Mouse (Mus musculus): ENCODE data around the gene Ccdc194. TPM values are rescaled to one million over a fixed set of nuclear protein-coding genes. Genes with fewer than 3 reads are reported as not detected.
A peak's percentile ranks its signal among the peaks of the same experiment; 100 is the strongest.

The Ccdc194 gene
- total and polyA plus RNA-seq, 3 experiments: 0.10 TPM; not detected in 2

DNA sequence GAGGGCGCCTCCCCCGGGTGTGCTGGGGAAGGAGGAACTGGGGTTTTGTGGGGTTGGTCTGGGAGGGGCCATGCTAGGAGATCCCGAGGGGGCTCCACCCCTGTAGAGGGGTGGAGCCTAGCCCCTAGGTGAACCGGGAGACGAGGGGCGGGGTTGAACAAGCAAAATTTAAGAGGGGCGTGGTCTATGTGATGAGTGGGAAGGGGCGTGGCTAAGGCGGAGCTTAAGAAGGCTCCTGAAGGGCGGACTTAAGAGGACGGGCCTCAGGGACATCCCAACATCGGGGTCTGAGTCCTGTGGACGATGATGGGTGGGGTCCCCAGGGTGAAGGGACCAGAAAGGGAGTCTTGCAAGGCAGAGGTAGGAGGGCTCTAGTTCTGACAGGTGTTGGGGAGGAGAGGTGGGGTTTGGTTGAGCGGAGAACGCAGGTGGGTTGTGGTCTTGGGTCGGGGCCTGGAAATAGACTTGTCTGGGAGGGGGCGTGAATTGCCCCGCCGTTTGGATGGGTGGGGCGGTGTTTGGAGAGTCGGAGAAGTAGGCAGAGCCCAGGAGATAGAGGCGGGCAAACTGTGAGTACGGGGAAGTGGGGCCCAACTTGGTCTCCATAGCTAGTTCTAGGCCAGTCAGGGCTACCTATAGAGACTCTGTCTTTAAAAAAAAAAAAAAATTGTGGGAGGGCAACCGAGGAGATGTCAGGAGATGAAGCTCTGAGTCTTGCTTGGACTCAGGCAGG lies 33.6 kb upstream of the Ccdc194 start:
- intact Hi-C loops (cut with DNase I): no loop called here
- no peaks in the 10 kb centered on the region for H3K79me2 ChIP-seq (replicated peaks; ENCODE audit: control insufficient read depth, insufficient read depth, low read length)
- H3K4me3 ChIP-seq: no peak overlapping the region
- H3K27me3 ChIP-seq (ENCODE audit: control insufficient read depth, insufficient read depth, low read length): peaks cover 7% of the 10 kb centered on the region
- 10% methylated on average over 24 of the region's 24 CpGs for WGBS
- TF ChIP-seq CTCF (IDR thresholded peaks at IDR 0.05): no peak
- no peak for TF ChIP-seq EP300 (IDR thresholded peaks at IDR 0.05; ENCODE audit: insufficient read depth, low read depth, low read length)
- no peak for TF ChIP-seq POLR2A (IDR thresholded peaks at IDR 0.05; ENCODE audit: insufficient read depth, low read depth, low read length)
- no peaks in the 10 kb centered on the region for H3K36me3 ChIP-seq (ENCODE audit: control insufficient read depth, insufficient read depth, low read length)
- H3K9ac ChIP-seq (ENCODE audit: low read depth, low read length): no peak overlapping the region
- no peaks in the 10 kb centered on the region; the same call in 1 of the 2 replicates for H3K4me1 ChIP-seq (ENCODE audit: control insufficient read depth, insufficient read depth, low read length)
- peak; percentile 65 to 71 for DNase-seq
- H3K27ac ChIP-seq: no peak overlapping the region

DNA sequence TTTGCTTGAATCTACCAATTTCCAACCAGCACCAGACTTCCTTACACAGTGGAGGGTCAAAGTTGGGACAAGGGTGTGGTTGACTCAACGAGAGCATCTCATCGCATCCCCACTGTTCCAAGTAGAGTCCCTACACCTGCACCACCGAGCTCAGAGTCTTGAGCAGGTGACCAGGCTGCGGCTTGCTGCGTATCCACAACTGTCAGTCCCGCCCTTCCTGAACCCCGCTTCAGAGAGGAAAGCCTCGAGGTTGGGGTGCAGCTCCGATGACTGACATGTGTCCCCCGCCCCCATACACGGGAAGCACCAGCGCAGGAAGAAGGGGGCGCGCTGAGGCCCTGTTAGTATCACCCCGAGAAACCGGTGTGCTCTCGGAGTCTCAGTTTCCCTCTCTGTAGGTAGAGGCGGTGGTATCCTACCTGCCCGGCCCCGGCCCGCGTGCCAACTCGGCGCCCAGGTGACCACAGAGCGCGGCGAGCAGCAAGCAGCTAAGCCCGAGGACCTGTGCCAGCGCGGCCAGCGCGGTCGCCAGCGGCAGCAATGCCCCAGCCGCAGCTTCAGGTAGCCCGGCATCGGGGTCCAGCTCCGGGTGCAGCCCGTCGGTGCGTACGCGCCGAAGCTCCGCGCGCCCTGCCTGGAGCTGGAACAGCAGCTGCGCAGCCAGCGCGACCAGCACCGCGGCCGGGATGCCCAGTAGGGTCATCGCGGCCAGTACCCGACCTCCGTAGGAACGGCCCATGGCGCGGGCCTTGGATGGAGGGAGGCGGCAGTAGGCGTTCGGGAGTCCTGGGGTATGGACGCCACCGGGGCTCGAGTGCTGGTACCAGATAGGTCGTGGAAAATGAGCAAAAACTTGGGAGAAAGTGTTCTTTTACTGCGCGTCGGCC lies 32.8 kb upstream of the Ccdc194 start, which contains the start of gene Tmem221:
TSS of gene Tmem221 (minus strand) at position 801 of the 887 bp plus-strand sequence.
- Histone ChIP-seq H3K79me2 (replicated peaks; ENCODE audit: control insufficient read depth, insufficient read depth, low read length) (no peaks in the 10 kb centered on the region), H3K27me3 (ENCODE audit: control insufficient read depth, insufficient read depth, low read length) (peaks cover 7% of the 10 kb centered on the region), H3K36me3 (ENCODE audit: control insufficient read depth, insufficient read depth, low read length) (no peaks in the 10 kb centered on the region), H3K27ac (no peak within 1 kb of the TSS), H3K9ac (ENCODE audit: low read depth, low read length) (peak within 1 kb of the TSS; percentile 22), H3K4me1 (ENCODE audit: control insufficient read depth, insufficient read depth, low read length) (no peaks in the 10 kb centered on the region; the same call in 1 of the 2 replicates), H3K4me3 (0 out of 2 replicates have a peak within 1 kb of the TSS, but pooled peaks have one; percentile 29)
- TF ChIP-seq POLR2A (IDR thresholded peaks at IDR 0.05; ENCODE audit: insufficient read depth, low read depth, low read length) (no peak), CTCF (IDR thresholded peaks at IDR 0.05) (no peak), EP300 (IDR thresholded peaks at IDR 0.05; ENCODE audit: insufficient read depth, low read depth, low read length) (no peak)
- intact Hi-C loops (cut with DNase I): no loop called here
- DNase-seq: no peak
- WGBS: 8% methylated on average over 70 of the region's 70 CpGs

DNA sequence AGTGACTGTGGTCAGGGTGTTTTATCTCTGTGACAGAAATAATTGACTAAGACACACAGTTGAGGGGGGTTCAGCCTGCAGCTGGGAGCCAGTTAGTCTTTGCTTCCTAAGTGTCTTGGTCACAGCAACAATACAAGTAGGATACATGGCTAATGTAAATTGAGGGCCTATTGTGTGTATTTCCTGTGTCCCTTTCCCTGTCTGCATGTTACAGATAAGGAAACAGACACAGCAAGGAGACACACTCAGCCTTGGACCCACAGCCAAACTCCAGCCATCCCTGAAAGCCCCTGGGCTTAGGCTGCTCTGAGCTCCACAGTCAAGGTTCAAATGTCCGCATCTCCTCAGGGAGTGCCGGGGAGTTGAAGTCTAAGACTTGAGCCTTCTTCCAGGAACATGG lies 29.1 kb upstream of the Ccdc194 start:
- Histone ChIP-seq H3K27me3 (ENCODE audit: control insufficient read depth, insufficient read depth, low read length) (peaks cover 7% of the 10 kb centered on the region), H3K36me3 (ENCODE audit: control insufficient read depth, insufficient read depth, low read length) (no peaks in the 10 kb centered on the region), H3K9ac (ENCODE audit: low read depth, low read length) (no peak overlapping the region), H3K79me2 (replicated peaks; ENCODE audit: control insufficient read depth, insufficient read depth, low read length) (no peaks in the 10 kb centered on the region), H3K27ac (no peak overlapping the region), H3K4me3 (no peak overlapping the region), H3K4me1 (ENCODE audit: control insufficient read depth, insufficient read depth, low read length) (no peaks in the 10 kb centered on the region)
- DNase-seq: no peak
- intact Hi-C loops (cut with DNase I): no loop called here
- no peak for TF ChIP-seq POLR2A (IDR thresholded peaks at IDR 0.05; ENCODE audit: insufficient read depth, low read depth, low read length)
- TF ChIP-seq CTCF (IDR thresholded peaks at IDR 0.05): no peak
- no peak for TF ChIP-seq EP300 (IDR thresholded peaks at IDR 0.05; ENCODE audit: insufficient read depth, low read depth, low read length)
- 47% methylated on average over 2 of the region's 2 CpGs for WGBS

DNA sequence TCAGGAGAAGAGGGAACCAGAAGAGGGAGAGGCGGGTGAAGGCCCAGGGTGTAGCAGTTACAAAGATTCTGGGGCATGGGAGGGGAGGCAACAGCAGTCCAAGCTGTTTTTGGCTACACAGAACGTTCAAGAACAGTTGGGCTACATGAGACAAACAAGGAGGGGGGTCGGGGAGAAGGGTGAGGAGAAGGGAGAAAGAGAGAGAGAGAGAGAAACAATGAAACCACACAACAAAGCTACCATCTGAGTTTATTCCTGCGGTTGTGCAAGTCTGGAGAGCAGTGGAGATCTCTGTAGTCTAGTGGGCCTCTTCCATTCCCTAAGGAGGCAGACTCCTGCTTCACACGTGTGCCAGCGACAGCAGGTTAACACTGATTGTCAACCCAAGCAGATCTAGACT lies 28.5 kb upstream of the Ccdc194 start:
- no peak for TF ChIP-seq POLR2A (IDR thresholded peaks at IDR 0.05; ENCODE audit: insufficient read depth, low read depth, low read length)
- no peak for TF ChIP-seq CTCF (IDR thresholded peaks at IDR 0.05)
- no peak for TF ChIP-seq EP300 (IDR thresholded peaks at IDR 0.05; ENCODE audit: insufficient read depth, low read depth, low read length)
- H3K36me3 ChIP-seq (ENCODE audit: control insufficient read depth, insufficient read depth, low read length): no peaks in the 10 kb centered on the region
- 65% methylated on average over 6 of the region's 6 CpGs for WGBS
- H3K79me2 ChIP-seq (replicated peaks; ENCODE audit: control insufficient read depth, insufficient read depth, low read length): no peaks in the 10 kb centered on the region
- no peak overlapping the region for H3K27ac ChIP-seq
- no peak for DNase-seq
- no peak overlapping the region for H3K4me3 ChIP-seq
- intact Hi-C loops (cut with DNase I): no loop called here
- H3K27me3 ChIP-seq (ENCODE audit: control insufficient read depth, insufficient read depth, low read length): peaks cover 7% of the 10 kb centered on the region
- H3K9ac ChIP-seq (ENCODE audit: low read depth, low read length): no peak overlapping the region
- no peaks in the 10 kb centered on the region for H3K4me1 ChIP-seq (ENCODE audit: control insufficient read depth, insufficient read depth, low read length)

- H3K36me3 ChIP-seq (ENCODE audit: control insufficient read depth, insufficient read depth, low read length): no peaks in the 10 kb centered on the region
- intact Hi-C loops (cut with DNase I): no loop called here
- WGBS: 71% methylated on average over 6 of the region's 6 CpGs
- no peaks in the 10 kb centered on the region for H3K79me2 ChIP-seq (replicated peaks; ENCODE audit: control insufficient read depth, insufficient read depth, low read length)
- no peaks in the 10 kb centered on the region for H3K27me3 ChIP-seq (ENCODE audit: control insufficient read depth, insufficient read depth, low read length)
- H3K9ac ChIP-seq (ENCODE audit: low read depth, low read length): no peak overlapping the region
- H3K27ac ChIP-seq: no peak overlapping the region
- no peaks in the 10 kb centered on the region for H3K4me1 ChIP-seq (ENCODE audit: control insufficient read depth, insufficient read depth, low read length)
- H3K4me3 ChIP-seq: no peak overlapping the region
- no peak for DNase-seq
- TF ChIP-seq POLR2A (IDR thresholded peaks at IDR 0.05; ENCODE audit: insufficient read depth, low read depth, low read length) (no peak), CTCF (IDR thresholded peaks at IDR 0.05) (no peak)
Measured at GRCm38 (mm10) chr8:71552770-71553169, 27.3 kb upstream of the Ccdc194 start.

GRCm38 (mm10) chr8:71550754-71551153 lies 25.2 kb upstream of the Ccdc194 start:
- Histone ChIP-seq H3K27me3 (ENCODE audit: control insufficient read depth, insufficient read depth, low read length) (no peaks in the 10 kb centered on the region), H3K4me3 (no peak overlapping the region), H3K27ac (no peak overlapping the region), H3K36me3 (ENCODE audit: control insufficient read depth, insufficient read depth, low read length) (no peaks in the 10 kb centered on the region), H3K4me1 (ENCODE audit: control insufficient read depth, insufficient read depth, low read length) (no peaks in the 10 kb centered on the region), H3K9ac (ENCODE audit: low read depth, low read length) (no peak overlapping the region), H3K79me2 (replicated peaks; ENCODE audit: control insufficient read depth, insufficient read depth, low read length) (no peaks in the 10 kb centered on the region)
- TF ChIP-seq POLR2A (IDR thresholded peaks at IDR 0.05; ENCODE audit: insufficient read depth, low read depth, low read length): no peak
- TF ChIP-seq CTCF (IDR thresholded peaks at IDR 0.05): no peak
- intact Hi-C loops (cut with DNase I): no loop called here
- DNase-seq: no peak
- WGBS: 72% methylated on average over 7 of the region's 7 CpGs

Data from heart, adult 2 months (tissue).